Mouse (Mus musculus) spleen, adult 2 months (tissue): ENCODE data around the gene Cdhr2.

ENCODE experiments used
- CTCF ChIP-seq: fragments of 200-500 bp; IDR thresholded peaks from 2 replicates; pipeline ENCODE4 v1.5.1; 2011; ENCODE audit warnings: mild to moderate bottlenecking, inconsistent platforms; ENCODE audit not compliant: insufficient read depth, insufficient read length, insufficient replicate concordance; ENCODE audit errors: extremely low read depth
- POLR2A ChIP-seq: fragments of 200-500 bp; IDR thresholded peaks from 2 replicates; pipeline ENCODE4 v1.6.1; 2011; ENCODE audit warnings: low read depth, low read length, inconsistent platforms

GRCm38 (mm10) chr13:54758756-54759470 lies 57.7 kb downstream of the Cdhr2 start:
- TF ChIP-seq POLR2A (no peak), CTCF (no peak)
